Mouse (Mus musculus): ENCODE measurements around the gene Olfr836. TPM values are rescaled to one million over a fixed set of nuclear protein-coding genes. Genes with fewer than 3 reads are reported as not detected.
"Not testable (repeated sequence)": the region's sequence is repeated elsewhere in the genome, so short reads cannot be mapped to it uniquely, and the experiment has no call there.

The Olfr836 gene
- polyA plus RNA-seq (2015; fragmentation: Nextera tagmentation; extraction: Ambion mirVana), result not detected in 2 replicates

- Histone ChIP-seq H3K4me1 (replicated peaks) (no peaks in the 10 kb centered on the region), H3K4me3 (no peak within 1 kb of the TSS), H3K27ac (replicated peaks) (no peak within 1 kb of the TSS), H3K36me3 (no peaks in the 10 kb centered on the region), H3K9me3 (no peaks in the 10 kb centered on the region), H3K4me2 (no peak within 1 kb of the TSS), H3K27me3 (no peaks in the 10 kb centered on the region), H3K9ac (no peak within 1 kb of the TSS)
- ATAC-seq (ENCODE audit: low read depth), result no peak
Measured at GRCm38 (mm10) chr9:19120082-19120481, at the start of gene Olfr836. TSS of gene Olfr836 (plus strand) at chr9:19120382.

- no peak overlapping the region for H3K4me3 ChIP-seq
- H3K27me3 ChIP-seq, result no peaks in the 10 kb centered on the region
- H3K27ac ChIP-seq (replicated peaks), result no peak overlapping the region
- no peaks in the 10 kb centered on the region for H3K36me3 ChIP-seq
- no peak overlapping the region for H3K9ac ChIP-seq
- no peaks in the 10 kb centered on the region for H3K4me1 ChIP-seq (replicated peaks)
- 0 out of 2 replicates have a peak, but pooled peaks cover 4% of the 10 kb centered on the region for H3K9me3 ChIP-seq
- H3K4me2 ChIP-seq, result no peak overlapping the region
- whole genome bisulfite sequencing, result 34% methylated on average over 3 of the region's 3 CpGs
- no peak for ATAC-seq (ENCODE audit: low read depth)
Measured at GRCm38 (mm10) chr9:19084986-19085385, 35.2 kb upstream of the Olfr836 start.

GRCm38 (mm10) chr9:19092889-19093753 is 27.1 kb upstream of the Olfr836 start:
- ATAC-seq (ENCODE audit: low read depth), result not testable (repeated sequence)

GRCm38 (mm10) chr9:19097286-19097685 is 22.9 kb upstream of the Olfr836 start:
- H3K4me2 ChIP-seq, result no peak overlapping the region
- H3K4me3 ChIP-seq, result no peak overlapping the region
- no peaks in the 10 kb centered on the region for H3K27me3 ChIP-seq
- no peaks in the 10 kb centered on the region; the same call in 1 of the 2 replicates for H3K9me3 ChIP-seq
- H3K36me3 ChIP-seq, result no peaks in the 10 kb centered on the region
- 91% methylated on average over 4 of the region's 4 CpGs for WGBS
- H3K27ac ChIP-seq (replicated peaks), result no peak overlapping the region
- no peaks in the 10 kb centered on the region for H3K4me1 ChIP-seq (replicated peaks)
- ATAC-seq (ENCODE audit: low read depth), result no peak
- no peak overlapping the region for H3K9ac ChIP-seq

More at GRCm38 (mm10) chr9:19092889-19093753, 27.1 kb upstream of the Olfr836 start:
- not testable (repeated sequence) for H3K27ac ChIP-seq (replicated peaks); H3K36me3 ChIP-seq; H3K9ac ChIP-seq; H3K27me3 ChIP-seq; H3K9me3 ChIP-seq; H3K4me2 ChIP-seq; H3K4me3 ChIP-seq; H3K4me1 ChIP-seq (replicated peaks)
- WGBS, result 69% methylated on average over 6 of the region's 6 CpGs

GRCm38 (mm10) chr9:19136017-19136416 is 15.8 kb downstream of the Olfr836 start, which contains the start of gene Olfr837:
TSS of gene Olfr837 (plus strand) at chr9:19136317.
- no peak within 1 kb of the TSS for H3K9ac ChIP-seq
- H3K9me3 ChIP-seq, result peaks cover 7% of the 10 kb centered on the region; the same call in 1 of the 2 replicates
- no peak within 1 kb of the TSS for H3K4me3 ChIP-seq
- H3K27me3 ChIP-seq, result no peaks in the 10 kb centered on the region
- 78% methylated on average over 1 of the region's 1 CpGs for WGBS
- no peaks in the 10 kb centered on the region for H3K4me1 ChIP-seq (replicated peaks)
- no peak within 1 kb of the TSS for H3K27ac ChIP-seq (replicated peaks)
- H3K36me3 ChIP-seq, result no peaks in the 10 kb centered on the region
- no peak within 1 kb of the TSS for H3K4me2 ChIP-seq
- no peak for ATAC-seq (ENCODE audit: low read depth)

Other genes with a start within 250 kb of the Olfr836 start
- not detected in 2 replicates for gene Olfr830, start 245.7 kb upstream of the Olfr836 start, polyA plus RNA-seq (2015; fragmentation: Nextera tagmentation; extraction: Ambion mirVana)
- not detected in 2 replicates for gene Olfr832, start 183.3 kb upstream of the Olfr836 start, polyA plus RNA-seq (2015; fragmentation: Nextera tagmentation; extraction: Ambion mirVana)
- gene Olfr834, start 132.4 kb upstream of the Olfr836 start, polyA plus RNA-seq (2015; fragmentation: Nextera tagmentation; extraction: Ambion mirVana), result not detected in 2 replicates
- gene Olfr835, start 87.6 kb upstream of the Olfr836 start, polyA plus RNA-seq (2015; fragmentation: Nextera tagmentation; extraction: Ambion mirVana), result not detected in 2 replicates
- not detected in 2 replicates for gene Olfr837, start 15.9 kb downstream of the Olfr836 start, polyA plus RNA-seq (2015; fragmentation: Nextera tagmentation; extraction: Ambion mirVana)
- not detected in 2 replicates for gene Olfr839-ps1, start 56.9 kb downstream of the Olfr836 start, polyA plus RNA-seq (2015; fragmentation: Nextera tagmentation; extraction: Ambion mirVana)
- not detected in 2 replicates for gene Olfr843, start 131.6 kb downstream of the Olfr836 start, polyA plus RNA-seq (2015; fragmentation: Nextera tagmentation; extraction: Ambion mirVana)
- gene Olfr844, start 196.0 kb downstream of the Olfr836 start, polyA plus RNA-seq (2015; fragmentation: Nextera tagmentation; extraction: Ambion mirVana), result not detected in 2 replicates
- not detected in 2 replicates for gene Olfr845, start 216.1 kb downstream of the Olfr836 start, polyA plus RNA-seq (2015; fragmentation: Nextera tagmentation; extraction: Ambion mirVana)
- not detected in 2 replicates for gene Olfr846, start 243.6 kb downstream of the Olfr836 start, polyA plus RNA-seq (2015; fragmentation: Nextera tagmentation; extraction: Ambion mirVana)